Mouse (Mus musculus) ES-E14 (cell line): ENCODE measurements around the gene Fcor.

Experiments used
- CHD2 ChIP-seq: IDR thresholded peaks from 2 replicates; pipeline ENCODE4 v1.6.1; 2014; ENCODE audit warnings: mild to moderate bottlenecking, low read depth, low read length, inconsistent platforms
- HCFC1 ChIP-seq: IDR thresholded peaks from 2 replicates; pipeline ENCODE4 v1.6.1; 2012; ENCODE audit warnings: low read length, inconsistent platforms, borderline replicate concordance; ENCODE audit not compliant: insufficient read depth
- MAFK ChIP-seq: IDR thresholded peaks from 2 replicates; pipeline ENCODE4 v1.6.1; 2014; ENCODE audit warnings: mild to moderate bottlenecking, low read depth, low read length, inconsistent platforms; ENCODE audit not compliant: insufficient read depth
- ZNF384 ChIP-seq: IDR thresholded peaks from 2 replicates; pipeline ENCODE4 v1.6.1; 2012; ENCODE audit warnings: low read depth, low read length, inconsistent platforms

GRCm38 (mm10) chr8:3630647-3631477 is 41.3 kb downstream of the Fcor start, which contains the start of gene Stxbp2:
- TF ChIP-seq ZNF384 = no peak
- TF ChIP-seq MAFK = no peak
- no peak for TF ChIP-seq HCFC1
- no peak for TF ChIP-seq CHD2
